Mouse (Mus musculus) T-helper 17 cell (primary cell): ENCODE results near the gene Accs.

ENCODE experiments used
- in situ Hi-C, 2 experiments: fragments of 300-600 bp; cut with MboI, MseI; formaldehyde crosslinking; loops; 1 replicate in 1 of 2; 2 replicates in 1 of 2; pipeline ENCODE4 v1.15.1; 2025; ENCODE audit warnings: high pct_unique_total_duplicates in 2 of 2

The Accs gene

GRCm38 (mm10) chr2:93801097-93801496 is 48.6 kb downstream of the Accs start:
- in situ Hi-C loops: loop anchor here in 1 of 2 experiments (5.0 kb wide), 1 partner anchor 51 kb away; no protein-coding TSS in a partner anchor

- in situ Hi-C loops: loop anchor here in 1 of 2 experiments (5.0 kb wide), 1 partner anchor 315 kb away; no protein-coding TSS in a partner anchor
These were observed 52.5 kb downstream of the Accs start for GRCm38 (mm10) chr2:93797162-93797795.

GRCm38 (mm10) chr2:93794375-93794774 is 55.4 kb downstream of the Accs start:
- in situ Hi-C loops: no loop called here

GRCm38 (mm10) chr2:93791516-93792499 is 57.9 kb downstream of the Accs start:
- in situ Hi-C loops: no loop called here

- in situ Hi-C loops: no loop called here
These were observed 58.9 kb downstream of the Accs start for GRCm38 (mm10) chr2:93790798-93791345.

GRCm38 (mm10) chr2:93788557-93788956 is 61.2 kb downstream of the Accs start:
- in situ Hi-C loops: no loop called here

GRCm38 (mm10) chr2:93786175-93786574 is 63.6 kb downstream of the Accs start:
- in situ Hi-C loops: no loop called here

- in situ Hi-C loops: no loop called here
These were observed 64.3 kb downstream of the Accs start for GRCm38 (mm10) chr2:93785432-93785798.

- in situ Hi-C loops: no loop called here
These were observed 64.9 kb downstream of the Accs start for GRCm38 (mm10) chr2:93784721-93785431.

- in situ Hi-C loops: no loop called here
These were observed 65.7 kb downstream of the Accs start for GRCm38 (mm10) chr2:93783926-93784539.
